Mouse (Mus musculus): ENCODE measurements around the gene Sh2d7.

DNA sequence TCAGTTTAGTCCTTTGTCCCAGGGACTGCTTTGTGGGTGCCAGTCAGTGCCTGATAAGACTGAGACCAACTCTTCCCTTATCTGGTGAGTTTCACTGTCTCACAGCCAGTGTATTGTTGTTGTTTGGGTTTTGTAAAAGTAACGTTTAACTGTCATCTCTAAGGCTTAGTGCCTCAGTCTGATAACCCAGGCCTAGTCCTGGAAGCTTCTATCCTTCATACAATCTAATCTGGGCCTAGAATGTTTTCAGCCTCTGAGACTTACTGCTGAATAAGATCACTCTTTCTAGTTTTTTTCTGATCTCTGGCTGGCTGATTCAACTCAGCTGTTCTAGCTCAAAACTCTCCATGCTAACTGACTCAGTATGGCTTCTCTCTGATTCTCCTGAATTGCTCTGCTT lies 44.9 kb downstream of the Sh2d7 start:
- no peak for TF ChIP-seq CTCF (IDR thresholded peaks at IDR 0.05; ENCODE audit: insufficient read depth, low read length)
- no peak for TF ChIP-seq POLR2A (IDR thresholded peaks at IDR 0.05; ENCODE audit: borderline replicate concordance, extremely low read depth, low read depth, low read length)

Measured in lung, adult 2 months (tissue).